ENCODE assay signal across 10 mouse cellular contexts in genomic region chr15:99653876-99654275, GRCm38 (mm10). TPM values are rescaled to one million over a fixed set of nuclear protein-coding genes. Genes with fewer than 3 reads are reported as not detected.
DNase-seq lines count a peak whose midpoint lies in the region; ATAC-seq and TF ChIP-seq lines count a peak whose summit lies in the region.
"Had no signal": no experiment of that assay in that cellular context is flagged by ENCODE, and none has a peak within 500 bp of the region (broad histone marks: within the 10 kb centered on the region; RNA-seq: fewer than 3 reads in every experiment).

No protein-coding gene starts in this region.

- H3K9me3 ChIP-seq in kidney, embryonic 16.5 days (ENCODE audit: low read length), result no peaks in the 10 kb centered on the region
- no peaks in the 10 kb centered on the region for H3K9me3 ChIP-seq in embryonic facial prominence, embryonic 14.5 days (ENCODE audit: control insufficient read depth, low read length)
- no peaks in the 10 kb centered on the region for H3K9me3 ChIP-seq in intestine, postnatal 0 days (ENCODE audit: control insufficient read depth)
- no peaks in the 10 kb centered on the region for H3K9me3 ChIP-seq in neural tube, embryonic 11.5 days (ENCODE audit: control insufficient read depth, low read length)

- TF ChIP-seq CTCF in intestine, postnatal 0 days (IDR thresholded peaks at IDR 0.05; ENCODE audit: low read depth), result no peak

- no peaks in the 10 kb centered on the region for H3K36me3 ChIP-seq in kidney, embryonic 16.5 days (ENCODE audit: insufficient read depth, low read length)
- no peaks in the 10 kb centered on the region for H3K36me3 ChIP-seq in embryonic facial prominence, embryonic 14.5 days (ENCODE audit: control insufficient read depth, insufficient read depth, low read length)
- H3K36me3 ChIP-seq in intestine, postnatal 0 days (ENCODE audit: control insufficient read depth, insufficient read depth), result no peaks in the 10 kb centered on the region
- H3K36me3 ChIP-seq in neural tube, embryonic 11.5 days (ENCODE audit: control insufficient read depth, insufficient read depth, low read length), result no peaks in the 10 kb centered on the region

- H3K27ac ChIP-seq in kidney, embryonic 16.5 days (ENCODE audit: low read length), result no peak overlapping the region
- H3K27ac ChIP-seq in embryonic facial prominence, embryonic 14.5 days (replicated peaks; ENCODE audit: low read depth, low read length), result no peak overlapping the region
- H3K27ac ChIP-seq in intestine, postnatal 0 days (ENCODE audit: low read depth, low read length), result no peak overlapping the region
- no peak overlapping the region for H3K27ac ChIP-seq in neural tube, embryonic 11.5 days (ENCODE audit: low read depth, low read length)

- 4% methylated on average over 21 of the region's 21 CpGs for WGBS in kidney, embryonic 16.5 days
- WGBS in embryonic facial prominence, embryonic 14.5 days, result 3% methylated on average over 13 of the region's 21 CpGs
- WGBS in intestine, postnatal 0 days, result 13% methylated on average over 20 of the region's 21 CpGs
- WGBS in neural tube, embryonic 11.5 days, result 4% methylated on average over 21 of the region's 21 CpGs

- H3K27me3 ChIP-seq in kidney, embryonic 16.5 days (ENCODE audit: insufficient read depth, low read length), result peaks cover 20% of the 10 kb centered on the region
- peaks cover 40% of the 10 kb centered on the region for H3K27me3 ChIP-seq in embryonic facial prominence, embryonic 14.5 days (replicated peaks; ENCODE audit: control insufficient read depth, insufficient read depth, low read length)
- no peaks in the 10 kb centered on the region for H3K27me3 ChIP-seq in intestine, postnatal 0 days (replicated peaks; ENCODE audit: control insufficient read depth, insufficient read depth, low read length)
- peaks cover 13% of the 10 kb centered on the region for H3K27me3 ChIP-seq in neural tube, embryonic 11.5 days (ENCODE audit: control insufficient read depth, insufficient read depth, low read length)

- peak overlapping the region; percentile 51 for H3K4me2 ChIP-seq in kidney, embryonic 16.5 days (replicated peaks; ENCODE audit: low read depth, low read length)
- H3K4me2 ChIP-seq in embryonic facial prominence, embryonic 14.5 days (ENCODE audit: low read depth, low read length), result peak overlapping the region; percentile 41
- H3K4me2 ChIP-seq in intestine, postnatal 0 days (replicated peaks; ENCODE audit: low read depth), result peak overlapping the region; percentile 51
- peak overlapping the region; percentile 27 for H3K4me2 ChIP-seq in neural tube, embryonic 11.5 days (ENCODE audit: low read depth)

- H3K4me1 ChIP-seq in kidney, embryonic 16.5 days (ENCODE audit: insufficient read depth, low read length), result peaks cover 27% of the 10 kb centered on the region
- peaks cover 21% of the 10 kb centered on the region for H3K4me1 ChIP-seq in embryonic facial prominence, embryonic 14.5 days (ENCODE audit: control insufficient read depth, insufficient read depth, low read length)
- no peaks in the 10 kb centered on the region for H3K4me1 ChIP-seq in intestine, postnatal 0 days (replicated peaks; ENCODE audit: control insufficient read depth, insufficient read depth, low read length)
- peaks cover 26% of the 10 kb centered on the region for H3K4me1 ChIP-seq in neural tube, embryonic 11.5 days (ENCODE audit: control insufficient read depth, insufficient read depth, low read length)

- DNase-seq in kidney, adult 11 months, result no peak
- DNase-seq in embryonic facial prominence, embryonic 14.5 days (ENCODE audit: low spot score), result no peak
- no peak for DNase-seq in neural tube, embryonic 11.5 days (ENCODE audit: low spot score)
- DNase-seq in layer of hippocampus, adult 11-12 months (ENCODE audit: low spot score), result no peak
- DNase-seq in kidney, adult 9 months, result no peak
- DNase-seq: heart, adult 18-20 months had no signal

- H3K9ac ChIP-seq in kidney, embryonic 16.5 days (replicated peaks; ENCODE audit: low read length), result no peak overlapping the region
- H3K9ac ChIP-seq in embryonic facial prominence, embryonic 14.5 days (ENCODE audit: low read depth, low read length), result peak overlapping the region; percentile 40; the same call in 1 of the 2 replicates
- H3K9ac ChIP-seq in intestine, postnatal 0 days (ENCODE audit: low read depth, low read length), result no peak overlapping the region
- H3K9ac ChIP-seq in neural tube, embryonic 11.5 days (ENCODE audit: low read length), result peak overlapping the region; percentile 33; the same call in 1 of the 2 replicates

- peak overlapping the region; percentile 21 for H3K4me3 ChIP-seq in kidney, embryonic 16.5 days (ENCODE audit: low read length)
- H3K4me3 ChIP-seq in embryonic facial prominence, embryonic 14.5 days (ENCODE audit: low read depth, low read length), result peak overlapping the region; percentile 20
- 0 out of 2 replicates have a peak overlapping the region, but pooled peaks have one; percentile 7 for H3K4me3 ChIP-seq in intestine, postnatal 0 days (ENCODE audit: low read depth, low read length)
- H3K4me3 ChIP-seq in neural tube, embryonic 11.5 days (ENCODE audit: low read depth, low read length), result no peak overlapping the region

- ATAC-seq in kidney, embryonic 16.5 days (ENCODE audit: low FRiP score, low TSS enrichment), result no peak
- ATAC-seq in embryonic facial prominence, embryonic 14.5 days (ENCODE audit: low read depth), result no peak
- no peak for ATAC-seq in intestine, postnatal 0 days
- no peak for ATAC-seq in neural tube, embryonic 11.5 days (ENCODE audit: insufficient read depth, low FRiP score, low TSS enrichment)
- ATAC-seq in megakaryocyte-erythroid progenitor cell, adult 5-6 weeks (replicated peaks; ENCODE audit: low FRiP score, low TSS enrichment, poor library complexity, severe bottlenecking), result no peak

RNA-seq across cellular contexts. Expression of gene Racgap1, which starts 2.4 kb away (rescaled TPM):
- polyA plus RNA-seq in kidney, embryonic 16.5 days (2015; fragmentation: Nextera tagmentation; extraction: Ambion mirVana), result 143 and 157 TPM in 2 replicates
- 75.7 and 89.8 TPM in 2 replicates for polyA plus RNA-seq in embryonic facial prominence, embryonic 14.5 days (2014; fragmentation: Nextera tagmentation; extraction: Ambion mirVana)
- polyA plus RNA-seq in intestine, postnatal 0 days (2015; fragmentation: Nextera tagmentation; extraction: Ambion mirVana), result 23.2 and 25.7 TPM in 2 replicates
- 175 and 185 TPM in 2 replicates for polyA plus RNA-seq in neural tube, embryonic 11.5 days (2014; fragmentation: Nextera tagmentation; extraction: Ambion mirVana)
- total RNA-seq in megakaryocyte-erythroid progenitor cell, adult 5-6 weeks (2014; fragmentation: Nextera tagmentation), result 31.1 and 62.5 TPM in 2 replicates
- total RNA-seq in megakaryocyte-erythroid progenitor cell, adult 5-6 weeks (2017), result 38.5 and 45.9 TPM in 2 replicates

RNA-seq across cellular contexts. Expression of gene Asic1, which starts 16.3 kb away (rescaled TPM):
- polyA plus RNA-seq in kidney, embryonic 16.5 days (2015; fragmentation: Nextera tagmentation; extraction: Ambion mirVana), result 1.7 TPM in 2 replicates
- polyA plus RNA-seq in embryonic facial prominence, embryonic 14.5 days (2014; fragmentation: Nextera tagmentation; extraction: Ambion mirVana), result 4.1 and 4.6 TPM in 2 replicates
- 1.4 and 2.1 TPM in 2 replicates for polyA plus RNA-seq in intestine, postnatal 0 days (2015; fragmentation: Nextera tagmentation; extraction: Ambion mirVana)
- 15.1 and 17.0 TPM in 2 replicates for polyA plus RNA-seq in neural tube, embryonic 11.5 days (2014; fragmentation: Nextera tagmentation; extraction: Ambion mirVana)
- total RNA-seq in megakaryocyte-erythroid progenitor cell, adult 5-6 weeks (2014; fragmentation: Nextera tagmentation), result not detected in 2 replicates
- total RNA-seq in megakaryocyte-erythroid progenitor cell, adult 5-6 weeks (2017), result 0.33 TPM in 1 of 2 replicates, not detected in the other

RNA-seq across cellular contexts. Expression of gene Smarcd1, which starts 48.1 kb away (rescaled TPM):
- 49.8 and 56.3 TPM in 2 replicates for polyA plus RNA-seq in kidney, embryonic 16.5 days (2015; fragmentation: Nextera tagmentation; extraction: Ambion mirVana)
- polyA plus RNA-seq in embryonic facial prominence, embryonic 14.5 days (2014; fragmentation: Nextera tagmentation; extraction: Ambion mirVana), result 27.9 and 35.6 TPM in 2 replicates
- polyA plus RNA-seq in intestine, postnatal 0 days (2015; fragmentation: Nextera tagmentation; extraction: Ambion mirVana), result 13.2 and 13.3 TPM in 2 replicates
- polyA plus RNA-seq in neural tube, embryonic 11.5 days (2014; fragmentation: Nextera tagmentation; extraction: Ambion mirVana), result 117 and 135 TPM in 2 replicates
- 29.2 and 37.5 TPM in 2 replicates for total RNA-seq in megakaryocyte-erythroid progenitor cell, adult 5-6 weeks (2014; fragmentation: Nextera tagmentation)
- 10.5 and 28.6 TPM in 2 replicates for total RNA-seq in megakaryocyte-erythroid progenitor cell, adult 5-6 weeks (2017)

RNA-seq across cellular contexts. Expression of gene Gm17349, which starts 51.4 kb away (rescaled TPM):
- polyA plus RNA-seq in kidney, embryonic 16.5 days (2015; fragmentation: Nextera tagmentation; extraction: Ambion mirVana), result not detected in 2 replicates
- polyA plus RNA-seq in embryonic facial prominence, embryonic 14.5 days (2014; fragmentation: Nextera tagmentation; extraction: Ambion mirVana), result not detected in 2 replicates
- polyA plus RNA-seq in intestine, postnatal 0 days (2015; fragmentation: Nextera tagmentation; extraction: Ambion mirVana), result 1.2 and 3.0 TPM in 2 replicates
- not detected in 2 replicates for polyA plus RNA-seq in neural tube, embryonic 11.5 days (2014; fragmentation: Nextera tagmentation; extraction: Ambion mirVana)
- total RNA-seq in megakaryocyte-erythroid progenitor cell, adult 5-6 weeks (2014; fragmentation: Nextera tagmentation), result not detected in 2 replicates
- not detected in 2 replicates for total RNA-seq in megakaryocyte-erythroid progenitor cell, adult 5-6 weeks (2017)
- polyA plus RNA-seq: testis, adult 2 months had no signal

RNA-seq across cellular contexts. Expression of gene Aqp6, which starts 52.7 kb away (rescaled TPM):
- 0.10 TPM in 1 of 2 replicates, not detected in the other for polyA plus RNA-seq in kidney, embryonic 16.5 days (2015; fragmentation: Nextera tagmentation; extraction: Ambion mirVana)
- polyA plus RNA-seq in embryonic facial prominence, embryonic 14.5 days (2014; fragmentation: Nextera tagmentation; extraction: Ambion mirVana), result not detected in 2 replicates
- not detected in 2 replicates for polyA plus RNA-seq in intestine, postnatal 0 days (2015; fragmentation: Nextera tagmentation; extraction: Ambion mirVana)
- polyA plus RNA-seq in neural tube, embryonic 11.5 days (2014; fragmentation: Nextera tagmentation; extraction: Ambion mirVana), result 0.64 and 0.66 TPM in 2 replicates
- total RNA-seq in megakaryocyte-erythroid progenitor cell, adult 5-6 weeks (2014; fragmentation: Nextera tagmentation), result not detected in 2 replicates
- not detected in 2 replicates for total RNA-seq in megakaryocyte-erythroid progenitor cell, adult 5-6 weeks (2017)
- polyA plus RNA-seq: testis, adult 2 months had no signal

Comparison
In these comparisons a context has a peak if more than half of its experiments do, and no peak if none do; other contexts are left out.
1. H3K9ac ChIP-seq: peak in embryonic facial prominence, embryonic 14.5 days (single experiment) and neural tube, embryonic 11.5 days (single experiment); none in kidney, embryonic 16.5 days (single experiment) and intestine, postnatal 0 days (single experiment).
2. Peak in every context shown above with its lines, with median percentiles within 50 percentile points of each other: H3K4me2 ChIP-seq.